Mouse (Mus musculus) E14TG2a.4 (cell line): Measurements from ENCODE around the gene Iqcj.

Experiments
- CTCF ChIP-seq: conservative IDR thresholded peaks from 2 replicates; pipeline ENCODE4 v1.5.1; 2014; ENCODE audit warnings: low read length
- NANOG ChIP-seq: IDR thresholded peaks from 2 replicates; pipeline ENCODE4 v1.6.1; 2014; ENCODE audit warnings: borderline replicate concordance, low read length, mixed read lengths
- POU5F1 ChIP-seq: IDR thresholded peaks from 2 replicates; pipeline ENCODE4 v1.6.1; 2014; ENCODE audit warnings: low read length, borderline replicate concordance

GRCm38 (mm10) chr3:67925453-67925852 lies 33.4 kb downstream of the Iqcj start:
- TF ChIP-seq CTCF (no peak), NANOG (no peak), POU5F1 (no peak)
